Mouse (Mus musculus) hindbrain, embryonic 13.5 days (tissue): ENCODE measurements around the gene Cacna2d4. TPM values are rescaled to one million over a fixed set of nuclear protein-coding genes. Genes with fewer than 3 reads are reported as not detected.

Experiments
- ATAC-seq: fragments of 200-750 bp; cut with Nextera tagmentation; 2 replicates; pipeline ENCODE4 v1.8.0; 2017; ENCODE audit warnings: moderate TSS enrichment; ENCODE audit not compliant: low FRiP score
- H3K27ac ChIP-seq: fragments of 300-500 bp; sonication (generic); 2 replicates; pipeline ENCODE4 v1.5.1; 2015; ENCODE audit warnings: inconsistent platforms, mild to moderate bottlenecking, moderate library complexity
- H3K27me3 ChIP-seq: fragments of 300-500 bp; sonication (generic); 2 replicates; pipeline ENCODE4 v1.6.1; 2015; ENCODE audit warnings: mild to moderate bottlenecking, inconsistent platforms
- H3K36me3 ChIP-seq: fragments of 300-500 bp; sonication (generic); 2 replicates; pipeline ENCODE4 v1.6.1; 2015; ENCODE audit warnings: mild to moderate bottlenecking, inconsistent platforms
- H3K4me1 ChIP-seq: fragments of 300-500 bp; sonication (generic); replicated peaks from 2 replicates; pipeline ENCODE4 v1.6.1; 2015; ENCODE audit warnings: inconsistent platforms
- H3K4me2 ChIP-seq: fragments of 300-500 bp; sonication (generic); 2 replicates; pipeline ENCODE4 v1.6.1; 2015; ENCODE audit warnings: inconsistent platforms, mild to moderate bottlenecking, moderate library complexity
- H3K4me3 ChIP-seq: fragments of 300-500 bp; sonication (generic); 2 replicates; pipeline ENCODE4 v1.5.1; 2015; ENCODE audit warnings: mild to moderate bottlenecking, inconsistent platforms
- H3K9ac ChIP-seq: fragments of 300-500 bp; sonication (generic); 2 replicates; pipeline ENCODE4 v1.6.1; 2015; ENCODE audit warnings: mild to moderate bottlenecking, inconsistent platforms
- H3K9me3 ChIP-seq: fragments of 300-500 bp; sonication (generic); 2 replicates; pipeline ENCODE4 v1.6.1; 2016; ENCODE audit warnings: inconsistent platforms
- WGBS: fragments of 180-500 bp; shearing (Covaris S2); methylation state at CpG from one replicate; pipeline ENCODE4 v1.1.7; 2015; 5-methylcytosine and 5-hydroxymethylcytosine counted together
- polyA plus RNA-seq: library from polyadenylated mRNA; unstranded; fragments of >200 nt; fragmentation: Nextera tagmentation; extraction: Ambion mirVana; gene quantifications from 2 replicates; pipeline ENCODE4 v1.2.1, GENCODE M21; 2015

Gene Cacna2d4
- polyA plus RNA-seq, 1 experiment from 2014 or later = 0.60 TPM

- ATAC-seq = no peak
- Histone ChIP-seq H3K4me2 (no peak overlapping the region), H3K4me3 (no peak overlapping the region), H3K9ac (no peak overlapping the region), H3K4me1 (peaks cover 18% of the 10 kb centered on the region), H3K27ac (0 out of 2 replicates have a peak overlapping the region, but pooled peaks have one; percentile 61), H3K27me3 (no peaks in the 10 kb centered on the region), H3K36me3 (peaks cover 12% of the 10 kb centered on the region), H3K9me3 (no peaks in the 10 kb centered on the region)
- 93% methylated on average over 6 of the region's 6 CpGs for WGBS
Measured at GRCm38 (mm10) chr6:119225731-119226130, 10.6 kb upstream of the Cacna2d4 start.

- Histone ChIP-seq H3K9me3 (no peaks in the 10 kb centered on the region), H3K36me3 (peaks cover 5% of the 10 kb centered on the region), H3K27me3 (no peaks in the 10 kb centered on the region), H3K27ac (no peak overlapping the region), H3K4me1 (peaks cover 18% of the 10 kb centered on the region), H3K4me2 (no peak overlapping the region), H3K9ac (no peak overlapping the region), H3K4me3 (no peak overlapping the region)
- no peak for ATAC-seq
- WGBS = 89% methylated on average over 8 of the region's 8 CpGs
Measured at GRCm38 (mm10) chr6:119227001-119227400, 9.3 kb upstream of the Cacna2d4 start.

GRCm38 (mm10) chr6:119228861-119229603 is 7.3 kb upstream of the Cacna2d4 start:
- 89% methylated on average over 11 of the region's 11 CpGs for WGBS
- ATAC-seq = no peak
- H3K27ac ChIP-seq = no peak overlapping the region
- H3K27me3 ChIP-seq = no peaks in the 10 kb centered on the region
- H3K4me1 ChIP-seq = peaks cover 16% of the 10 kb centered on the region
- no peaks in the 10 kb centered on the region for H3K36me3 ChIP-seq
- H3K4me2 ChIP-seq = no peak overlapping the region
- no peak overlapping the region for H3K9ac ChIP-seq
- H3K9me3 ChIP-seq = no peaks in the 10 kb centered on the region
- no peak overlapping the region for H3K4me3 ChIP-seq

- no peaks in the 10 kb centered on the region for H3K36me3 ChIP-seq
- H3K4me2 ChIP-seq = no peak overlapping the region
- no peaks in the 10 kb centered on the region for H3K27me3 ChIP-seq
- no peaks in the 10 kb centered on the region for H3K9me3 ChIP-seq
- 41% methylated on average over 3 of the region's 3 CpGs for WGBS
- peaks cover 20% of the 10 kb centered on the region for H3K4me1 ChIP-seq
- no peak overlapping the region for H3K9ac ChIP-seq
- no peak for ATAC-seq
- H3K27ac ChIP-seq = no peak overlapping the region
- H3K4me3 ChIP-seq = no peak overlapping the region
Measured at GRCm38 (mm10) chr6:119233066-119233465, 3.3 kb upstream of the Cacna2d4 start.

GRCm38 (mm10) chr6:119235441-119235840 is 885 bp upstream of the Cacna2d4 start:
- H3K27me3 ChIP-seq = no peaks in the 10 kb centered on the region
- no peak overlapping the region for H3K4me3 ChIP-seq
- ATAC-seq = no peak
- no peaks in the 10 kb centered on the region for H3K36me3 ChIP-seq
- no peak overlapping the region for H3K9ac ChIP-seq
- no peaks in the 10 kb centered on the region for H3K9me3 ChIP-seq
- H3K4me1 ChIP-seq = peaks cover 25% of the 10 kb centered on the region
- H3K27ac ChIP-seq = no peak overlapping the region
- WGBS = 77% methylated on average over 5 of the region's 5 CpGs
- H3K4me2 ChIP-seq = no peak overlapping the region

- H3K4me1 ChIP-seq = peaks cover 35% of the 10 kb centered on the region
- ATAC-seq = peak; percentile 92
- no peak overlapping the region for H3K4me3 ChIP-seq
- H3K36me3 ChIP-seq = no peaks in the 10 kb centered on the region
- H3K9me3 ChIP-seq = no peaks in the 10 kb centered on the region
- 42% methylated on average over 8 of the region's 8 CpGs for WGBS
- H3K4me2 ChIP-seq = no peak overlapping the region
- H3K27ac ChIP-seq = peak overlapping the region; percentile 81
- H3K27me3 ChIP-seq = no peaks in the 10 kb centered on the region
- H3K9ac ChIP-seq = no peak overlapping the region
Measured at GRCm38 (mm10) chr6:119237427-119237989, 1.2 kb downstream of the Cacna2d4 start.

GRCm38 (mm10) chr6:119239341-119240005 is 3.1 kb downstream of the Cacna2d4 start:
- H3K9me3 ChIP-seq = no peaks in the 10 kb centered on the region
- ATAC-seq = no peak
- no peak overlapping the region for H3K9ac ChIP-seq
- H3K27ac ChIP-seq = no peak overlapping the region
- H3K4me3 ChIP-seq = no peak overlapping the region
- 79% methylated on average over 5 of the region's 5 CpGs for WGBS
- H3K4me1 ChIP-seq = peaks cover 35% of the 10 kb centered on the region
- no peak overlapping the region for H3K4me2 ChIP-seq
- no peaks in the 10 kb centered on the region for H3K36me3 ChIP-seq
- H3K27me3 ChIP-seq = no peaks in the 10 kb centered on the region

- Histone ChIP-seq H3K9me3 (no peaks in the 10 kb centered on the region), H3K4me2 (no peak overlapping the region), H3K27ac (no peak overlapping the region), H3K27me3 (no peaks in the 10 kb centered on the region), H3K36me3 (no peaks in the 10 kb centered on the region), H3K9ac (no peak overlapping the region), H3K4me1 (peaks cover 35% of the 10 kb centered on the region), H3K4me3 (no peak overlapping the region)
- WGBS = 78% methylated on average over 7 of the region's 7 CpGs
- no peak for ATAC-seq
Measured at GRCm38 (mm10) chr6:119240256-119240655, 3.9 kb downstream of the Cacna2d4 start.

- Histone ChIP-seq H3K4me1 (peaks cover 34% of the 10 kb centered on the region), H3K4me3 (no peak overlapping the region), H3K9me3 (peaks cover 2% of the 10 kb centered on the region; the same call in 1 of the 2 replicates), H3K36me3 (no peaks in the 10 kb centered on the region), H3K9ac (no peak overlapping the region), H3K27me3 (no peaks in the 10 kb centered on the region), H3K27ac (no peak overlapping the region), H3K4me2 (no peak overlapping the region)
- no peak for ATAC-seq
- 59% methylated on average over 21 of the region's 21 CpGs for WGBS
Measured at GRCm38 (mm10) chr6:119240871-119241705, 4.8 kb downstream of the Cacna2d4 start.

- Histone ChIP-seq H3K36me3 (no peaks in the 10 kb centered on the region), H3K27me3 (no peaks in the 10 kb centered on the region), H3K27ac (no peak overlapping the region), H3K4me1 (peaks cover 6% of the 10 kb centered on the region), H3K9me3 (peaks cover 6% of the 10 kb centered on the region; the same call in 1 of the 2 replicates), H3K4me3 (no peak overlapping the region), H3K9ac (no peak overlapping the region), H3K4me2 (no peak overlapping the region)
- WGBS = 44% methylated on average over 2 of the region's 2 CpGs
- no peak for ATAC-seq
Measured at GRCm38 (mm10) chr6:119246082-119246481, 9.8 kb downstream of the Cacna2d4 start.

- H3K36me3 ChIP-seq = no peaks in the 10 kb centered on the region
- 84% methylated on average over 3 of the region's 3 CpGs for WGBS
- no peaks in the 10 kb centered on the region for H3K27me3 ChIP-seq
- H3K4me1 ChIP-seq = no peaks in the 10 kb centered on the region
- no peak overlapping the region for H3K9ac ChIP-seq
- H3K4me3 ChIP-seq = no peak overlapping the region
- ATAC-seq = no peak
- H3K4me2 ChIP-seq = no peak overlapping the region
- H3K27ac ChIP-seq = no peak overlapping the region
- H3K9me3 ChIP-seq = peaks cover 6% of the 10 kb centered on the region; the same call in 1 of the 2 replicates
Measured at GRCm38 (mm10) chr6:119248578-119248977, 12.3 kb downstream of the Cacna2d4 start.

GRCm38 (mm10) chr6:119249726-119250125 is 13.4 kb downstream of the Cacna2d4 start:
- Histone ChIP-seq H3K27me3 (no peaks in the 10 kb centered on the region), H3K27ac (no peak overlapping the region), H3K9ac (no peak overlapping the region), H3K4me2 (no peak overlapping the region), H3K9me3 (peaks cover 6% of the 10 kb centered on the region; the same call in 1 of the 2 replicates), H3K4me3 (no peak overlapping the region), H3K36me3 (no peaks in the 10 kb centered on the region), H3K4me1 (no peaks in the 10 kb centered on the region)
- WGBS = 87% methylated on average over 10 of the region's 10 CpGs
- ATAC-seq = no peak
